Mouse (Mus musculus) intestine, embryonic 16.5 days (tissue): ENCODE measurements at regions not wholly inside any gene's neighbourhood (a gene's known extent, or its start where the extent isn't known, plus 50 kb on each side); places are given as distances from the start of the nearest gene placed in this dataset.

Source experiments
- ATAC-seq: fragments of 200-750 bp; cut with Nextera tagmentation; 2 replicates; pipeline ENCODE4 v1.8.0; 2017; ENCODE audit warnings: moderate TSS enrichment, moderate library complexity
- H3K27ac ChIP-seq: fragments of 300-500 bp; sonication (generic); 2 replicates; pipeline ENCODE4 v1.5.1; 2014; ENCODE audit warnings: mild to moderate bottlenecking, low read length
- H3K27me3 ChIP-seq: fragments of 300-500 bp; sonication (generic); replicated peaks from 2 replicates; pipeline ENCODE4 v1.6.1; 2014; ENCODE audit warnings: low read length, control low read depth, mixed read lengths; ENCODE audit not compliant: control insufficient read depth, insufficient read depth
- H3K36me3 ChIP-seq: fragments of 300-500 bp; sonication (generic); 2 replicates; pipeline ENCODE4 v1.6.1; 2014; ENCODE audit warnings: low read length, control low read depth; ENCODE audit not compliant: control insufficient read depth, insufficient read depth
- H3K4me1 ChIP-seq: fragments of 300-500 bp; sonication (generic); 2 replicates; pipeline ENCODE4 v1.6.1; 2014; ENCODE audit warnings: low read length, control low read depth, mixed read lengths; ENCODE audit not compliant: control insufficient read depth, insufficient read depth
- H3K4me2 ChIP-seq: fragments of 300-500 bp; sonication (generic); 2 replicates; pipeline ENCODE4 v1.6.1; 2014; ENCODE audit warnings: low read depth, low read length, control low read depth
- H3K4me3 ChIP-seq: fragments of 300-500 bp; sonication (generic); 2 replicates; pipeline ENCODE4 v1.5.1; 2014; ENCODE audit warnings: mild to moderate bottlenecking, low read length
- H3K9ac ChIP-seq: fragments of 300-500 bp; sonication (generic); 2 replicates; pipeline ENCODE4 v1.6.1; 2014; ENCODE audit warnings: low read depth, low read length
- H3K9me3 ChIP-seq: fragments of 300-500 bp; sonication (generic); 2 replicates; pipeline ENCODE4 v1.6.1; 2016; ENCODE audit warnings: low read length, control low read depth; ENCODE audit not compliant: control insufficient read depth
- WGBS: fragments of 180-500 bp; shearing (Covaris S2); extraction: QIAGEN DNeasy Blood & Tissue Kit; methylation state at CpG from one replicate; pipeline ENCODE4 v1.1.7; 2014; 5-methylcytosine and 5-hydroxymethylcytosine counted together

- no peak for ATAC-seq
- Histone ChIP-seq H3K27ac (no peak overlapping the region), H3K4me1 (no peaks in the 10 kb centered on the region), H3K9ac (no peak overlapping the region), H3K9me3 (no peaks in the 10 kb centered on the region), H3K36me3 (no peaks in the 10 kb centered on the region), H3K27me3 (no peaks in the 10 kb centered on the region), H3K4me2 (no peak overlapping the region), H3K4me3 (no peak overlapping the region)
- WGBS, result 70% methylated on average over 1 of the region's 1 CpGs
These were observed 909.6 kb downstream of the Stpg2 start for GRCm38 (mm10) chr3:140115116-140115515.

DNA sequence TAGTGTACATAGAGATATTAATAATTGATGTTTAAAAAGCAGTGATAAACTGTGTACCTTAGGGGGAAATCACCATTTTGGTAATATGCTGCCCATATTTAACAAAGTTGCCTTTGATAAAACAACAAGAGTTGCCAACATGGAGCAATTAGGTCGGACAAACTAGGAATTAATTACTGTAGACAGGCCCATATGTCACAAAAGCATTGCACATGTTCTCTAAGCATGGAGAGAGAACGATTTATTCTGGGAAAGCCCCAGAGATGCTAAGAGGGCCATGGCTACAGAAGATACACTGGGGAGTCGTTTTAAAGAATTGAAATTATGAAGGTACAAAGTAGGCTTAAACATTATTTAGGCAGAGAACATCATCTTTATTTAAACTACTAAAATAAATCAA lies 921.8 kb downstream of the Stpg2 start:
- WGBS, result 64% methylated on average over 3 of the region's 3 CpGs
- no peaks in the 10 kb centered on the region for H3K4me1 ChIP-seq
- no peaks in the 10 kb centered on the region for H3K27me3 ChIP-seq
- no peak for ATAC-seq
- no peaks in the 10 kb centered on the region for H3K36me3 ChIP-seq
- no peaks in the 10 kb centered on the region for H3K9me3 ChIP-seq
- H3K9ac ChIP-seq, result no peak overlapping the region
- H3K27ac ChIP-seq, result no peak overlapping the region
- H3K4me2 ChIP-seq, result no peak overlapping the region
- no peak overlapping the region for H3K4me3 ChIP-seq

GRCm38 (mm10) chr3:140129065-140129778 lies 923.7 kb downstream of the Stpg2 start:
- Histone ChIP-seq H3K36me3 (no peaks in the 10 kb centered on the region), H3K4me2 (no peak overlapping the region), H3K27ac (no peak overlapping the region), H3K9me3 (no peaks in the 10 kb centered on the region), H3K4me3 (no peak overlapping the region), H3K9ac (no peak overlapping the region), H3K27me3 (no peaks in the 10 kb centered on the region), H3K4me1 (no peaks in the 10 kb centered on the region)
- ATAC-seq, result no peak
- WGBS, result 74% methylated on average over 8 of the region's 8 CpGs

- H3K4me3 ChIP-seq, result no peak overlapping the region
- no peaks in the 10 kb centered on the region for H3K4me1 ChIP-seq
- ATAC-seq, result no peak
- 91% methylated on average over 2 of the region's 2 CpGs for WGBS
- no peaks in the 10 kb centered on the region for H3K36me3 ChIP-seq
- no peak overlapping the region for H3K9ac ChIP-seq
- H3K4me2 ChIP-seq, result no peak overlapping the region
- H3K27me3 ChIP-seq, result no peaks in the 10 kb centered on the region
- no peak overlapping the region for H3K27ac ChIP-seq
- H3K9me3 ChIP-seq, result no peaks in the 10 kb centered on the region
These were observed 938.4 kb downstream of the Stpg2 start for GRCm38 (mm10) chr3:140143900-140144299.

- Histone ChIP-seq H3K4me3 (no peak overlapping the region), H3K4me2 (no peak overlapping the region), H3K36me3 (no peaks in the 10 kb centered on the region), H3K4me1 (no peaks in the 10 kb centered on the region), H3K27me3 (no peaks in the 10 kb centered on the region), H3K9me3 (no peaks in the 10 kb centered on the region), H3K27ac (no peak overlapping the region), H3K9ac (no peak overlapping the region)
- no peak for ATAC-seq
- 67% methylated on average over 2 of the region's 2 CpGs for WGBS
These were observed 941.9 kb downstream of the Stpg2 start for GRCm38 (mm10) chr3:140147158-140147933.

DNA sequence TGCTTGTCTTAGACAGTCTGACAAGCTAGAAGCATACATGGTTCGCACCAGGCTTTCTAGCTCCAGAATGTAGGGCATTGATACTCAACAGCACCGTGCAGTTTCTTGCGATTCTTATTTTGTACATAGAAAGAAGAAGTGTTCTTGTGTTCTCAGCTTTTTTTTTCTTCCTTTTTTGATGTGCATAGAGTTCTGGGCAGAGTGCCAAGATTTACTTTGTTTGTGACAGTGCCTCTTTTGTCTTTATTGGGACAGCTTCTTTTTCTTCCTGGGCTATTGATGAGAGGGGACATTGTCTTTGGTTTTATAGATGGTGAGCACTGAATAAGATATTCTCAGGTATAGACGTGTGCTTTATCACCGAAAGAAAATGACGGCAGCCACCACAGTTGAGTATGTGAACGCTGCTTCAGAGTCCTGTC lies 945.0 kb downstream of the Stpg2 start:
- Histone ChIP-seq H3K9ac (no peak overlapping the region), H3K36me3 (no peaks in the 10 kb centered on the region), H3K4me2 (no peak overlapping the region), H3K27ac (no peak overlapping the region), H3K9me3 (no peaks in the 10 kb centered on the region), H3K27me3 (no peaks in the 10 kb centered on the region), H3K4me1 (no peaks in the 10 kb centered on the region), H3K4me3 (no peak overlapping the region)
- 63% methylated on average over 7 of the region's 7 CpGs for WGBS
- no peak for ATAC-seq

DNA sequence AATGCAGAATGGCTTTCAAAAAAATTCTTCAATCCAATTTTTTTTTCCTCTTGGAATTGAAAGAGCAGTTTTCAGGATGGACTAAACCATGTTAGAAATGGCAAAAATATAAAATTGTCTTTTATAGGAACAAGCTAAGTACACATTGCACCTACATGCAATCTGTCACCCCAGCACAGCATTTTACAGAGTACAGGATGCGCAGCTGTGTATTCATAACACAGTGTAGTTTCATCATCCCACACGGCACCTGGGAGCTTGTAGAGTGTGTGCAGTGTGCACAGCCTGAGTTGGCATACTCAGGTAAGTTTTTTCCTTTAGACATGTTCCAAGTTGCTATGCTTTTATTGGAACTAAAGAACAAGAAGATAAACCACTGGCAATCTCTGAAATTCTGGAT lies 974.0 kb downstream of the Stpg2 start:
- ATAC-seq, result no peak
- Histone ChIP-seq H3K9ac (no peak overlapping the region), H3K4me1 (no peaks in the 10 kb centered on the region), H3K4me2 (no peak overlapping the region), H3K9me3 (no peaks in the 10 kb centered on the region), H3K27me3 (no peaks in the 10 kb centered on the region), H3K4me3 (no peak overlapping the region), H3K27ac (no peak overlapping the region), H3K36me3 (no peaks in the 10 kb centered on the region)
- WGBS, result 83% methylated on average over 2 of the region's 2 CpGs

DNA sequence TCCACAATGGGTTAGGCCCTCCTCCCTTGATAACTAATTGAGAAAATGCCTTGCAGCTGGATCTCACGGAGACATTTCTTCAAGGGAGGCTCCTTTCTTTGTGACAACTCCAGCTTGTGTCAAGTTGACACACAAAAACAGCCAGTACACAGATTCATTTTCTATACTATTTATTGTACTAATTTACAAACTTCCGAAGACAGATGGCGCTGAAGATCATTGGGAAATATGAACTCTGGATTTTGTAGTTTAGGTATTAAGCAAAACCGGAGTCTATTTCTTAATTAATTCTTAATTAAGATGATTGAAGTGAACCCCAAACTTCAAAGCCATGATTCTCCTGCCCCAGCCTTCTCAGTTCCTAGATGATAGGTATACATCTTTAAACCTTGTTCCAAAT lies 977.2 kb downstream of the Stpg2 start:
- 83% methylated on average over 4 of the region's 4 CpGs for WGBS

DNA sequence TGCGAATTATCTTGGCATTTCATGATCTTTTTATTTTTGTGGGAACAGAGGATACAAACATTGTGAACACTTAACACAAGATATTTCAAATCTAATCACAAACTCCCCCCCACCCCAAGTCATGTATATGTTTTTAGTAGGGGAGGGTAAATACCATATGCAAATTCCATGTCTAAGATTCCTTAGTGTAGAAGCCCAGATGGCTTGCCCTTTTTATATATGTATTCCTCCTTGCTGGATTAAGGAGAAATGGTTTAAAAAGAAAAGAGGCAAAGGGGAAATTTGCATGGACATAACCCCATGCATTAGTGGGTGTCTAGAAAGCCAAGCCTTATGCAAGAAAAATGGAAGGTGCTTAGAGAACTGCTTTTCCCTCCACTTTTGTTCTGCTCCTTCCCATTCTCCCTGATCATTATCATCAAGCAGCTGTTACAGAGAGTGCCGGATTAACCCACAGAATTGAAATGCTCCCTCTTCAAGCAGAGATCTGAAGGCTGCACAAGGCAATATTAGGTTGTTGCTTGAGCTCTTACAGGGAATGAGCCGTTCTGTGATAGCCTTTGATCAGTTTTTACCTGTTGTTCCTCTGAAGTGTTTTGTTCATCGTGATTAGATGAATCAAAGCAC lies 979.5 kb downstream of the Stpg2 start:
- H3K9ac ChIP-seq, result no peak overlapping the region
- no peaks in the 10 kb centered on the region for H3K9me3 ChIP-seq
- ATAC-seq, result no peak
- no peak overlapping the region for H3K27ac ChIP-seq
- H3K27me3 ChIP-seq, result no peaks in the 10 kb centered on the region
- H3K36me3 ChIP-seq, result no peaks in the 10 kb centered on the region
- H3K4me1 ChIP-seq, result no peaks in the 10 kb centered on the region
- no peak overlapping the region for H3K4me3 ChIP-seq
- no peak overlapping the region for H3K4me2 ChIP-seq
- WGBS, result 57% methylated on average over 4 of the region's 4 CpGs

More for the DNA sequence above, 977.2 kb downstream of the Stpg2 start:
- no peak overlapping the region for H3K27ac ChIP-seq
- no peak overlapping the region for H3K4me2 ChIP-seq
- H3K9ac ChIP-seq, result no peak overlapping the region
- ATAC-seq, result no peak
- H3K36me3 ChIP-seq, result no peaks in the 10 kb centered on the region
- H3K27me3 ChIP-seq, result no peaks in the 10 kb centered on the region
- no peaks in the 10 kb centered on the region for H3K4me1 ChIP-seq
- H3K4me3 ChIP-seq, result no peak overlapping the region
- no peaks in the 10 kb centered on the region for H3K9me3 ChIP-seq
